Mouse (Mus musculus) hindbrain, embryonic 14.5 days (tissue): ENCODE results near the gene Eif4g3. TPM values are rescaled to one million over a fixed set of nuclear protein-coding genes. Genes with fewer than 3 reads are reported as not detected.

Experiments used
- ATAC-seq: fragments of 200-750 bp; cut with Nextera tagmentation; 2 replicates; pipeline ENCODE4 v1.8.0; 2017; ENCODE audit warnings: moderate number of reproducible peaks, mild to moderate bottlenecking, moderate TSS enrichment, moderate library complexity; ENCODE audit not compliant: low FRiP score
- DNase-seq: peaks from one replicate; pipeline ENCODE4 v3.0.0-alpha.2; 2015; ENCODE audit warnings: low spot score
- H3K27ac ChIP-seq: fragments of 300-500 bp; sonication (generic); 2 replicates; pipeline ENCODE4 v1.5.1; 2014; ENCODE audit warnings: mild to moderate bottlenecking, moderate library complexity
- H3K27me3 ChIP-seq: fragments of 300-500 bp; sonication (generic); 2 replicates; pipeline ENCODE4 v1.6.1; 2014; ENCODE audit warnings: mild to moderate bottlenecking, low read length, mixed read lengths; ENCODE audit not compliant: control insufficient read depth, insufficient read depth
- H3K36me3 ChIP-seq: fragments of 300-500 bp; sonication (generic); replicated peaks from 2 replicates; pipeline ENCODE4 v1.6.1; 2014; ENCODE audit not compliant: control insufficient read depth, insufficient read depth
- H3K4me1 ChIP-seq: fragments of 300-500 bp; sonication (generic); replicated peaks from 2 replicates; pipeline ENCODE4 v1.6.1; 2014; ENCODE audit warnings: antibody characterized with exemption, low read length, mixed read lengths; ENCODE audit not compliant: control insufficient read depth, insufficient read depth
- H3K4me2 ChIP-seq: fragments of 300-500 bp; sonication (generic); replicated peaks from 2 replicates; pipeline ENCODE4 v1.6.1; 2014; ENCODE audit warnings: mild to moderate bottlenecking, moderate library complexity
- H3K4me3 ChIP-seq: fragments of 300-500 bp; sonication (generic); replicated peaks from 2 replicates; pipeline ENCODE4 v1.5.1; 2014; ENCODE audit warnings: mild to moderate bottlenecking, low read length
- H3K9ac ChIP-seq: fragments of 300-500 bp; sonication (generic); 2 replicates; pipeline ENCODE4 v1.6.1; 2014
- H3K9me3 ChIP-seq: fragments of 300-500 bp; sonication (generic); 2 replicates; pipeline ENCODE4 v1.6.1; 2016; ENCODE audit warnings: low read length; ENCODE audit not compliant: control insufficient read depth
- WGBS: fragments of 180-500 bp; shearing (Covaris S2); extraction: QIAGEN DNeasy Blood & Tissue Kit; methylation state at CpG from one replicate; pipeline ENCODE4 v1.1.7; 2014; 5-methylcytosine and 5-hydroxymethylcytosine counted together
- polyA plus RNA-seq: library from polyadenylated mRNA; unstranded; fragments of >200 nt; fragmentation: Nextera tagmentation; extraction: Ambion mirVana; gene quantifications from 2 replicates; pipeline ENCODE4 v1.2.1, GENCODE M21; 2014

Eif4g3 gene
- polyA plus RNA-seq, 1 experiment from 2014 or later = 65.3 TPM

DNA sequence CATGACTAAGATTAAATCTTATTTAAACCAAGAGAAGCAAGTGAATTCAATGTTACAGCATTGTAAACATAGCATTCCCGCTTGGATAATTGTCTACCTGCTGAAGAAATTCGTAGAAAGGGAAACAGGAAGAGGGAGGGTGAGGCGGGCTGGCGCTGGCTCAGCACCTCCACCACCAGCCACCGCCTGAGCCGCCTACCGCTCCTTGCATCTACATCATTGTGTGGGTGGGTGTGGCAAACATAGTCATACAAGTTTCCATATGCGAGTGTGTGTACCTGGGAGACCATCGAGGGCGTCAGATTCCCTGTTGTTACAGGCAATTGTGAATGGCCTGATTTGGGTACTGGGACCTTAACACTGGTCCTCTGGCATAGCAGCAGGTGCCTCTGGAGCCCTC, 173.7 kb downstream of the Eif4g3 start:
- Histone ChIP-seq H3K36me3 (peaks cover 90% of the 10 kb centered on the region), H3K27me3 (no peaks in the 10 kb centered on the region), H3K9me3 (no peaks in the 10 kb centered on the region), H3K4me1 (peaks cover 11% of the 10 kb centered on the region; the same call in 1 of the 2 replicates), H3K4me2 (no peak overlapping the region), H3K9ac (no peak overlapping the region), H3K4me3 (no peak overlapping the region), H3K27ac (no peak overlapping the region)
- ATAC-seq (no peak), DNase-seq (no peak)
- 95% methylated on average over 10 of the region's 10 CpGs for WGBS

DNA sequence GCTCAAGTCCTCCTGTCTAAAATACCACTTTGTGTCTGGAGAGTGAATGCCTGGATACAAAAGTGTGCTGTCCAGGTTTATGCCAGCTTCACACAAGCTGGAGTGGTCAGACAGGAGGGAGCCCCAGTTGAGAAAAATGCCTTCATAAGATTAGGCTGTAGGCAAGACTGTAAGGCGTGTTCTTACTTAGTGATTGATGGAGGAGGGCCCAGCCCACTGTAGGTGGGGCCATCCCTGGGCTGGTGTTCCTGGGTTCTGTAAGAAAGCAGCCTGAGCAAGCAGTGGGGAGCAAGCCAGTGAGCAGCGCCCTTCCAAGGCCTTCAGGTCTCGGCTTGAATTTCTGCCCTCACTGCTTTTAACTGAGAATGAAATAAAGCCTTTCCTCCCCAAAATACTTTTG, 175.3 kb downstream of the Eif4g3 start:
- Histone ChIP-seq H3K9ac (no peak overlapping the region), H3K27ac (no peak overlapping the region), H3K9me3 (no peaks in the 10 kb centered on the region), H3K4me3 (no peak overlapping the region), H3K4me1 (peaks cover 11% of the 10 kb centered on the region; the same call in 1 of the 2 replicates), H3K27me3 (no peaks in the 10 kb centered on the region), H3K36me3 (peaks cover 95% of the 10 kb centered on the region), H3K4me2 (no peak overlapping the region)
- DNase-seq (no peak), ATAC-seq (no peak)
- 78% methylated on average over 3 of the region's 3 CpGs for WGBS

DNA sequence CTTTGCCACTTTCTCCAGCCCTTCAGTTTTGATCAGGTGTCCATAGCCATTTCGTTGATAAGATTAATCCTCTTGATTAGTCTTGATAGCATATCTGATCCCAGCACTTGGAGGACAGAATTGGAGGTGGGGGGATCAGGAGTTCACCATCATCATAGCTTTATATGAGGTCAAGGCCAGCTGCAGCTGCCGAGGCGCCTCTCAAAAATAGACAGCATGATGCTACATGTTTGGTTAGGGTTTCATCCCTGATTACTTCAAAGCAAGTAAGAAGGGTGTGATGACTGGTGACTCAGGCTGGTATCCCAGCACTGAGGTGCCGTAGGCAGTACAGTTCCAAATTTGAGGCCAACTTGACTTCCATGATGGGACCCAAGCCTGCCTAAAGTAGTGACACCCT, 176.6 kb downstream of the Eif4g3 start:
- ATAC-seq (no peak), DNase-seq (no peak)
- Histone ChIP-seq H3K27me3 (no peaks in the 10 kb centered on the region), H3K9me3 (no peaks in the 10 kb centered on the region), H3K27ac (no peak overlapping the region), H3K36me3 (peaks cover 96% of the 10 kb centered on the region), H3K4me1 (no peaks in the 10 kb centered on the region), H3K9ac (no peak overlapping the region), H3K4me3 (no peak overlapping the region), H3K4me2 (no peak overlapping the region)
- 95% methylated on average over 4 of the region's 4 CpGs for WGBS

DNA sequence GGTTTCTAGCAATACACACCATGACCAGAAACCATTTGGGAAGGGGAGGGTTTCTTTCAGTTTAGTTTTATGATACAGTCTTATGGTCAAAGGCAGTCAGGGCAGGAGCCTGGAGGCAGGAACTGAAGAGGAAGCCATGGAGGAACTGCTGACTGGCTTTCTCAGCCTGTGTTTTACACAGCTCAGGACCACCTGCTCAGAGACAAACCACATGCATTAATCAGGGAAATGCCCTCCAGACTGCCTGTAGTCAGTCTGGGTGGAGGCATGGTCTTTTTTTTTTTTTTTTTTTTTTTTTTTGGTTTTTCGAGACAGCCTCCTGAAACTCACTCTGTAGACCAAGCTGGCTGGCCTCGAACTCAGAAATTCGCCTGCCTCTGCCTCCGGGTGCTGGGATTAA, 179.9 kb downstream of the Eif4g3 start:
- DNase-seq (no peak), ATAC-seq (no peak)
- no peak overlapping the region for H3K4me2 ChIP-seq
- H3K4me3 ChIP-seq = no peak overlapping the region
- WGBS = 100% methylated on average over 4 of the region's 4 CpGs
- no peak overlapping the region for H3K27ac ChIP-seq
- no peaks in the 10 kb centered on the region for H3K9me3 ChIP-seq
- no peak overlapping the region for H3K9ac ChIP-seq
- H3K27me3 ChIP-seq = no peaks in the 10 kb centered on the region
- no peaks in the 10 kb centered on the region for H3K4me1 ChIP-seq
- peaks cover 97% of the 10 kb centered on the region for H3K36me3 ChIP-seq

DNA sequence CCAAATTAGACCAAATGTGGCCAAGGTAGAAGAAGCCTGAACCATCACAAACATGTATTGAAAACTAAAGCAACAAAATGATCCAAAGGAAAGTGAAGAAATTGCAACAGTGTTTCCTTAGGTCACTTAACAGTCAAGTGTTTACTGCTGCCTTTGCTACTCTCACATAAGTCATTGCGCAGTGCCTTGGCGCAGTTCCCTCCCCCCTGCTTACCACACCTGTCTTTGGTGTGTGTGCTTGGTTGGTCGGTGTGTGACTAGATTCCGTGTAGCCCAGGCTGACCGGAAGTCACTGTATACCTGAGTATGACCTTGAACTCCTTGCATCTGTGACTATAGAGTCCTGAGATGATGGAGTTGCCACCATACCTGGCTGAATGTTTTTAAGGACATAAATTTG, 186.6 kb downstream of the Eif4g3 start:
- Histone ChIP-seq H3K27ac (no peak overlapping the region), H3K36me3 (peaks cover 96% of the 10 kb centered on the region), H3K9me3 (no peaks in the 10 kb centered on the region), H3K4me3 (no peak overlapping the region), H3K9ac (no peak overlapping the region), H3K27me3 (no peaks in the 10 kb centered on the region), H3K4me2 (no peak overlapping the region), H3K4me1 (no peaks in the 10 kb centered on the region)
- DNase-seq (no peak), ATAC-seq (no peak)
- 95% methylated on average over 5 of the region's 5 CpGs for WGBS

DNA sequence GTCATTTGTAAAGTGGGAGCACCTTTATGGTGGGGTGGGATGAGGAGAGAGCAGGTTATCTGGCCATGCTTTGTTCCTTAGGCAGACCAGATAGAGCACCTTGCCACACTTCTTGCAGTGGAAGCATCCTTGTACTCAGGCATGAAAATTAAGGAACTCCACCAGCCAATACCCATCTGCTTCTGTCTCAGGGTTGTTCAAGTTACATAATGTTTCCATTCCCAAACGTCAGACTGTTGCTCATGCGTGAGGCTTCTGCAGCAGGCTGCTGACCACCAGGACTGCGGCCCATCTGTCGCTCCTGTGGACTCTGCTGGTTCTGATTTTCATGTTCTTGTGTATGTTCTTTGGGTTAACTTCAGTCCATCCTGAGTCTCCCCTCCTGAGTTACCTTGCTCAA, 187.9 kb downstream of the Eif4g3 start:
- Histone ChIP-seq H3K4me2 (no peak overlapping the region), H3K27me3 (no peaks in the 10 kb centered on the region), H3K27ac (no peak overlapping the region), H3K4me1 (no peaks in the 10 kb centered on the region), H3K4me3 (no peak overlapping the region), H3K36me3 (peaks cover 96% of the 10 kb centered on the region), H3K9ac (no peak overlapping the region), H3K9me3 (no peaks in the 10 kb centered on the region)
- DNase-seq (no peak), ATAC-seq (no peak)
- WGBS = 93% methylated on average over 4 of the region's 4 CpGs

DNA sequence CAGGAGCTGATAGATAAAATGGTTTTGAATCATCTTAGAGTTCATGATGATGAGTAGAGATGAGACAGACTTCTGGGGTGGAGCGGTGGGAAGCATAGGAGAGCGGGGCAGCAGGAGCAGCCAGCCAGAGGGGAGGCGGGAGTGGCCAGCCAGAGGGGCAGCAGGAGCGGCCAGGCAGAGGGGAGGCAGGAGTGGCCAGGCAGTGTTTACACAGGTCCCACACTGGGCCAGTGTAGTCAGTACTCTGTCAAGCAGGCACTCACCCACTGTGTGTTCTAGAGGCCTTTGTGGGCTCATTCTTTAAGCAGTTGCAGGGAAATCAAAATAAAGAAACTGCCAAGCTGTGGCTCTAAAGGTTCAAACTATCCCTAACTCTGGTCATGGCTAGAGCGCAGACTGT, 191.2 kb downstream of the Eif4g3 start:
- Histone ChIP-seq H3K9ac (no peak overlapping the region), H3K4me2 (no peak overlapping the region), H3K27me3 (no peaks in the 10 kb centered on the region), H3K27ac (no peak overlapping the region), H3K36me3 (peaks cover 95% of the 10 kb centered on the region), H3K4me3 (no peak overlapping the region), H3K4me1 (no peaks in the 10 kb centered on the region), H3K9me3 (no peaks in the 10 kb centered on the region)
- WGBS = 90% methylated on average over 5 of the region's 5 CpGs
- no peak for DNase-seq
- no peak for ATAC-seq

DNA sequence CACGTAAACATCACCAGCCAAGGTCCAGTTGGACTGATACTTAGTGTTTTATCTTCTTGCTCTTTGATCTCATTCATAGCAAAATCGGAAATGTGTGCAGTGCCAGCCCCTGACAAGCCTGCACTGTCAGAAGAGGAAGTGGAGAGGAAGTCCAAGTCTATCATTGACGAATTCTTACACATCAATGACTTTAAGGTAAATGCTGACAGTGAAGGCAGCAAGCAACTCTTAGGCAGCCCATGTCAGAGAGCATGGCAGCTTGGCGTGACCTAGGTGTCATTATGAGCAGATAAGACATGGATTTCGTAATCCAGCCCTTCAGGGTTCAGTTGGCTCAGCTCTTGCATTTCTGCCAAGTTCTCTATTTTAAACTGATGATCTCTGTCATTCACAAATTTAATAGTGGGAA, 191.8 kb downstream of the Eif4g3 start:
- 89% methylated on average over 5 of the region's 5 CpGs for WGBS
- H3K4me2 ChIP-seq = no peak overlapping the region
- peaks cover 95% of the 10 kb centered on the region for H3K36me3 ChIP-seq
- H3K9ac ChIP-seq = no peak overlapping the region
- H3K9me3 ChIP-seq = no peaks in the 10 kb centered on the region
- H3K27me3 ChIP-seq = no peaks in the 10 kb centered on the region
- no peaks in the 10 kb centered on the region for H3K4me1 ChIP-seq
- ATAC-seq (no peak), DNase-seq (no peak)
- no peak overlapping the region for H3K27ac ChIP-seq
- no peak overlapping the region for H3K4me3 ChIP-seq

DNA sequence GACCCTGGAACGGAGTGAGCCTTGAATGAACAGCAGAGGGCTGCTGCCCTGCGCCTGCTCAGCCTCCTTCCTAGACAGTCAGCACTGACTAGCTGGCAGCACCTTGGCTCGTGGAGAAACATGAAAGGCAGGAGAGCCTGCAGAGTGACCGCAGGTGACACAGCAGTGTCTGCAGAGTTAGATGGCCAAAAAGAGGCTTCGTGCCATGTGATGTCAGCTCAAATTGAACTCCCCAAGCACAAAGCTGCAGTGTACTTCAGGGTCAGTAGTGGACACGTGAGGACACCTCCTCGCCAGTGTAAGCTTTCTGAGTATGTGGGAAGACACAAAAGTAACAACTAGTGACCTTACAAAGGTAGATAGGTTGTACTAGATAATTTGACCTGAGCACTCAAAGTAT, 193.1 kb downstream of the Eif4g3 start:
- no peaks in the 10 kb centered on the region for H3K27me3 ChIP-seq
- no peaks in the 10 kb centered on the region for H3K4me1 ChIP-seq
- no peak overlapping the region for H3K9ac ChIP-seq
- H3K27ac ChIP-seq = no peak overlapping the region
- no peak for DNase-seq
- H3K9me3 ChIP-seq = no peaks in the 10 kb centered on the region
- H3K4me3 ChIP-seq = no peak overlapping the region
- H3K4me2 ChIP-seq = no peak overlapping the region
- WGBS = 91% methylated on average over 7 of the region's 7 CpGs
- H3K36me3 ChIP-seq = peaks cover 96% of the 10 kb centered on the region
- ATAC-seq = no peak

DNA sequence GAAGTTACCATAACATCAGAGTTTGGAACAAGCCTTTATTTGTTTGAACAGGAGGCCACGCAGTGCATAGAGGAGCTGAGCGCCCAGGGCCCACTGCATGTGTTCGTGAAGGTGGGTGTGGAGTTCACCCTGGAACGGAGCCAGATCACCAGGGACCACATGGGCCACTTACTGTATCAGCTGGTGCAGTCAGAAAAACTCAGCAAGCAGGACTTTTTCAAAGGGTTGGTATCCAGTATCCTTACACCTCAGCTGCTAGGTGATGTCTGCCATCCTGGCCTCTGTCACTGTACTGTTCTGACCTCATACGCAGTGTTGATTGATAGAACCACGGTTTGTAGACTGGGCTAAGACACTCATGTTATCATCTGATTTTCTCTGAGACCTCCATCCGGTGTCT, 195.2 kb downstream of the Eif4g3 start:
- 90% methylated on average over 7 of the region's 7 CpGs for WGBS
- Histone ChIP-seq H3K27me3 (no peaks in the 10 kb centered on the region), H3K4me3 (no peak overlapping the region), H3K27ac (no peak overlapping the region), H3K9ac (no peak overlapping the region), H3K4me2 (no peak overlapping the region), H3K9me3 (no peaks in the 10 kb centered on the region), H3K4me1 (no peaks in the 10 kb centered on the region), H3K36me3 (peaks cover 97% of the 10 kb centered on the region)
- DNase-seq (no peak), ATAC-seq (no peak)
